Mouse (Mus musculus): Measurements from ENCODE around the gene Catsper3.
A peak's percentile ranks its signal among the peaks of the same experiment; 100 is the strongest.

The Catsper3 gene

DNA sequence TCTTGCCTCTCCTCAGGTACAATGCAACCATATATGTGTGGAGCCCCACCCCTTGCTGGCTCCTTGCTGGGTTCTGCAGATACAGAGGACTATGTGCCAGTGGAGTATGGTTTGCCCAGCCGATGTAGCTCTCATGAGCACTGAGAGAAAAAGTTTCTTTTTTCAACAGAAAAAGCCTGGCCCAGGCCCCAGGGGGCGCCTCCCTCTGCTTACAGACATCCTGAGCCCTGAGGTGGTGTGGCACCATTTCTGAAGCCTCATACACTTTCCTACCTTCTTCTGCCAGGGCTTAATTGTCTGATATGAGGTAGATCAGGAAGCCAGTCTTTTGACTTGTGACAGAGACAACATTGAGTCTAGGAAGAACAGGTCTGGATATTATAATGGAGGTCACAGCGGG is 67.8 kb downstream of the Catsper3 start:
- DNase-seq (ENCODE audit: low spot score): no peak

DNA sequence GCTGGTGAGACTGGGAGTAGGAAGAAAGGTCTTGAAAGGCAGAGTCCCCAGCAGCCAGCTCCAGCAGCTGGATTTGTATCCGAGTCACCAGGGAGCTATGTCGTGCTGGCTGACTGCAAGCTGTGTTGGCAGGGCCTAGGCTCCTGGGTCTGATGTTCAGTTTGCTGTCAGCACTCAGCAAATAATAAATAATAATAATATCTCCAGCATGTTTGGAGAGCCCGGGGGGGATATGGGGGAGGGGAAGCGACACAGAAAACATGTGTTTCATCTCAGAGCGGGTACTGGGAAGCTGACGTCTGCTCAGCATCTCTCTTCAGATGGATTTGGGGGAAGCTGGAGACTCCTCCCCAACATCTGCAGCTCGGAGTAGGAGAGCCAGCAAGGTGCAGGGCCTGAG is 71.4 kb downstream of the Catsper3 start:
- peak; percentile 8 for DNase-seq (ENCODE audit: low spot score)

DNA sequence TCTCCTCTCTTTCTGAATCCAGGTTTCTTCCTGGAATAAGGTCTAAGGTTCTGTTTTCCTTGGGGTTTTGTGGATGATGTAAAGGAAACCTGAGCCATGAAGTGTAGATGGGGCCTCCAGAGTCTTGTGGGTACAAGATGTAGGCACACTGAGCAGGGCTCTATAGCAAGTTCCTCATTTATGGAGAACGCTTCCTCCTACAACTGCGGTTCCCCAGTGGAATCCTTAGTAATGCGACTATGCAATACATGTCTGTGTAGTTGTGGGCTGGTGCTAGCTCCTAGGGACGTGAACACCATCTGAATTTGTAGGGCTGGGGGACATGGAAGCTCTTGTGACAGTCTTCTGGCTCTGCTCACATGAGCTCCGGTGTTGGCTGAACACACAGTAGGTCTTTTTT is 74.1 kb downstream of the Catsper3 start:
- DNase-seq (ENCODE audit: low spot score): no peak

Data from embryo, embryonic 10.5 days (tissue).